Mouse (Mus musculus) midbrain, embryonic 13.5 days (tissue): ENCODE measurements around the gene Rhou. TPM values are rescaled to one million over a fixed set of nuclear protein-coding genes. Genes with fewer than 3 reads are reported as not detected.

Experiments
- ATAC-seq: fragments of 200-750 bp; cut with Nextera tagmentation; 2 replicates; pipeline ENCODE4 v1.8.0; 2017; ENCODE audit warnings: mild to moderate bottlenecking, moderate TSS enrichment, moderate library complexity
- H3K27ac ChIP-seq: fragments of 300-500 bp; sonication (generic); 2 replicates; pipeline ENCODE4 v1.5.1; 2015; ENCODE audit warnings: inconsistent platforms, mild to moderate bottlenecking, moderate library complexity
- H3K27me3 ChIP-seq: fragments of 300-500 bp; sonication (generic); 2 replicates; pipeline ENCODE4 v1.6.1; 2015; ENCODE audit warnings: mild to moderate bottlenecking, inconsistent platforms
- H3K36me3 ChIP-seq: fragments of 300-500 bp; sonication (generic); 2 replicates; pipeline ENCODE4 v1.6.1; 2015; ENCODE audit warnings: mild to moderate bottlenecking, inconsistent platforms
- H3K4me1 ChIP-seq: fragments of 300-500 bp; sonication (generic); replicated peaks from 2 replicates; pipeline ENCODE4 v1.6.1; 2015; ENCODE audit warnings: inconsistent platforms
- H3K4me2 ChIP-seq: fragments of 300-500 bp; sonication (generic); replicated peaks from 2 replicates; pipeline ENCODE4 v1.6.1; 2015; ENCODE audit warnings: moderate library complexity, mild to moderate bottlenecking, inconsistent platforms
- H3K4me3 ChIP-seq: fragments of 300-500 bp; sonication (generic); replicated peaks from 2 replicates; pipeline ENCODE4 v1.5.1; 2015; ENCODE audit warnings: mild to moderate bottlenecking, inconsistent platforms
- H3K9ac ChIP-seq: fragments of 300-500 bp; sonication (generic); replicated peaks from 2 replicates; pipeline ENCODE4 v1.6.1; 2015; ENCODE audit warnings: mild to moderate bottlenecking, inconsistent platforms
- H3K9me3 ChIP-seq: fragments of 300-500 bp; sonication (generic); 2 replicates; pipeline ENCODE4 v1.6.1; 2016; ENCODE audit warnings: mild to moderate bottlenecking, inconsistent platforms
- WGBS: fragments of 180-500 bp; shearing (Covaris S2); methylation state at CpG from one replicate; pipeline ENCODE4 v1.1.7; 2015; 5-methylcytosine and 5-hydroxymethylcytosine counted together
- polyA plus RNA-seq: library from polyadenylated mRNA; unstranded; fragments of >200 nt; fragmentation: Nextera tagmentation; extraction: Ambion mirVana; gene quantifications from 2 replicates; pipeline ENCODE4 v1.2.1, GENCODE M21; 2015

Gene Rhou
- polyA plus RNA-seq, 1 experiment from 2014 or later: 9.3 TPM

- no peaks in the 10 kb centered on the region for H3K36me3 ChIP-seq
- no peak overlapping the region for H3K4me2 ChIP-seq
- no peak overlapping the region for H3K9ac ChIP-seq
- no peaks in the 10 kb centered on the region for H3K9me3 ChIP-seq
- ATAC-seq: no peak
- WGBS: 88% methylated on average over 4 of the region's 4 CpGs
- H3K4me1 ChIP-seq: peaks cover 19% of the 10 kb centered on the region
- 0 out of 2 replicates have a peak, but pooled peaks cover 2% of the 10 kb centered on the region for H3K27me3 ChIP-seq
- no peak overlapping the region for H3K27ac ChIP-seq
- H3K4me3 ChIP-seq: no peak overlapping the region
These were observed 24.7 kb downstream of the Rhou start for GRCm38 (mm10) chr8:123678390-123678789.

GRCm38 (mm10) chr8:123682073-123682761, 28.5 kb downstream of the Rhou start:
- Histone ChIP-seq H3K9me3 (no peaks in the 10 kb centered on the region), H3K4me2 (no peak overlapping the region), H3K27me3 (0 out of 2 replicates have a peak, but pooled peaks cover 2% of the 10 kb centered on the region), H3K4me1 (peaks cover 13% of the 10 kb centered on the region; the same call in 1 of the 2 replicates), H3K27ac (no peak overlapping the region), H3K36me3 (no peaks in the 10 kb centered on the region), H3K9ac (no peak overlapping the region), H3K4me3 (no peak overlapping the region)
- 23% methylated on average over 18 of the region's 18 CpGs for WGBS
- no peak for ATAC-seq

- Histone ChIP-seq H3K27me3 (0 out of 2 replicates have a peak, but pooled peaks cover 2% of the 10 kb centered on the region), H3K9ac (no peak overlapping the region), H3K36me3 (no peaks in the 10 kb centered on the region), H3K27ac (no peak overlapping the region), H3K9me3 (no peaks in the 10 kb centered on the region), H3K4me2 (no peak overlapping the region), H3K4me1 (peaks cover 13% of the 10 kb centered on the region; the same call in 1 of the 2 replicates), H3K4me3 (no peak overlapping the region)
- ATAC-seq: no peak
- WGBS: 55% methylated on average over 7 of the region's 7 CpGs
These were observed 29.6 kb downstream of the Rhou start for GRCm38 (mm10) chr8:123683321-123683720.

- Histone ChIP-seq H3K27me3 (0 out of 2 replicates have a peak, but pooled peaks cover 2% of the 10 kb centered on the region), H3K27ac (no peak overlapping the region), H3K9me3 (no peaks in the 10 kb centered on the region), H3K9ac (no peak overlapping the region), H3K4me1 (peaks cover 13% of the 10 kb centered on the region; the same call in 1 of the 2 replicates), H3K4me2 (no peak overlapping the region), H3K4me3 (no peak overlapping the region), H3K36me3 (no peaks in the 10 kb centered on the region)
- WGBS: 90% methylated on average over 7 of the region's 7 CpGs
- ATAC-seq: no peak
These were observed 31.1 kb downstream of the Rhou start for GRCm38 (mm10) chr8:123684806-123685205.

GRCm38 (mm10) chr8:123685477-123685876, 31.7 kb downstream of the Rhou start:
- H3K27me3 ChIP-seq: 0 out of 2 replicates have a peak, but pooled peaks cover 2% of the 10 kb centered on the region
- no peak for ATAC-seq
- H3K36me3 ChIP-seq: no peaks in the 10 kb centered on the region
- H3K9ac ChIP-seq: no peak overlapping the region
- H3K9me3 ChIP-seq: no peaks in the 10 kb centered on the region
- WGBS: 66% methylated on average over 4 of the region's 4 CpGs
- H3K27ac ChIP-seq: peak overlapping the region; percentile 15; the same call in 1 of the 2 replicates
- no peak overlapping the region for H3K4me2 ChIP-seq
- no peak overlapping the region for H3K4me3 ChIP-seq
- H3K4me1 ChIP-seq: peaks cover 13% of the 10 kb centered on the region; the same call in 1 of the 2 replicates

- Histone ChIP-seq H3K4me1 (peaks cover 9% of the 10 kb centered on the region; the same call in 1 of the 2 replicates), H3K4me3 (no peak overlapping the region), H3K27me3 (0 out of 2 replicates have a peak, but pooled peaks cover 2% of the 10 kb centered on the region), H3K36me3 (no peaks in the 10 kb centered on the region), H3K27ac (no peak overlapping the region), H3K4me2 (no peak overlapping the region), H3K9ac (no peak overlapping the region), H3K9me3 (no peaks in the 10 kb centered on the region)
- WGBS: 55% methylated on average over 4 of the region's 4 CpGs
- no peak for ATAC-seq
These were observed 34.1 kb downstream of the Rhou start for GRCm38 (mm10) chr8:123687826-123688225.

- no peaks in the 10 kb centered on the region for H3K27me3 ChIP-seq
- no peak overlapping the region for H3K4me2 ChIP-seq
- H3K4me1 ChIP-seq: no peaks in the 10 kb centered on the region
- H3K36me3 ChIP-seq: no peaks in the 10 kb centered on the region
- 89% methylated on average over 10 of the region's 10 CpGs for WGBS
- H3K9ac ChIP-seq: no peak overlapping the region
- no peaks in the 10 kb centered on the region for H3K9me3 ChIP-seq
- H3K4me3 ChIP-seq: no peak overlapping the region
- no peak for ATAC-seq
- no peak overlapping the region for H3K27ac ChIP-seq
These were observed 38.6 kb downstream of the Rhou start for GRCm38 (mm10) chr8:123692165-123692962.

- Histone ChIP-seq H3K27me3 (no peaks in the 10 kb centered on the region), H3K4me1 (peaks cover 7% of the 10 kb centered on the region; the same call in 1 of the 2 replicates), H3K4me3 (no peak overlapping the region), H3K9me3 (no peaks in the 10 kb centered on the region), H3K9ac (no peak overlapping the region), H3K36me3 (no peaks in the 10 kb centered on the region), H3K4me2 (no peak overlapping the region), H3K27ac (no peak overlapping the region)
- WGBS: 73% methylated on average over 9 of the region's 9 CpGs
- no peak for ATAC-seq
These were observed 42.4 kb downstream of the Rhou start for GRCm38 (mm10) chr8:123696167-123696566.

GRCm38 (mm10) chr8:123697329-123697728, 43.6 kb downstream of the Rhou start:
- no peak overlapping the region for H3K9ac ChIP-seq
- no peaks in the 10 kb centered on the region for H3K27me3 ChIP-seq
- ATAC-seq: no peak
- no peaks in the 10 kb centered on the region for H3K36me3 ChIP-seq
- WGBS: 63% methylated on average over 5 of the region's 5 CpGs
- H3K27ac ChIP-seq: no peak overlapping the region
- no peak overlapping the region for H3K4me3 ChIP-seq
- no peaks in the 10 kb centered on the region for H3K9me3 ChIP-seq
- no peak overlapping the region for H3K4me2 ChIP-seq
- H3K4me1 ChIP-seq: peaks cover 7% of the 10 kb centered on the region; the same call in 1 of the 2 replicates

- Histone ChIP-seq H3K27me3 (no peaks in the 10 kb centered on the region), H3K4me2 (no peak overlapping the region), H3K27ac (no peak overlapping the region), H3K4me3 (no peak overlapping the region), H3K4me1 (peaks cover 7% of the 10 kb centered on the region; the same call in 1 of the 2 replicates), H3K9me3 (no peaks in the 10 kb centered on the region), H3K9ac (no peak overlapping the region), H3K36me3 (no peaks in the 10 kb centered on the region)
- 75% methylated on average over 12 of the region's 12 CpGs for WGBS
- ATAC-seq: no peak
These were observed 46.8 kb downstream of the Rhou start for GRCm38 (mm10) chr8:123700399-123701070.

GRCm38 (mm10) chr8:123701952-123702587, 48.3 kb downstream of the Rhou start:
- Histone ChIP-seq H3K27me3 (no peaks in the 10 kb centered on the region; the same call in 1 of the 2 replicates), H3K4me3 (no peak overlapping the region), H3K4me1 (peaks cover 7% of the 10 kb centered on the region; the same call in 1 of the 2 replicates), H3K9ac (no peak overlapping the region), H3K36me3 (no peaks in the 10 kb centered on the region), H3K4me2 (no peak overlapping the region), H3K27ac (no peak overlapping the region), H3K9me3 (no peaks in the 10 kb centered on the region)
- no peak for ATAC-seq
- WGBS: 81% methylated on average over 15 of the region's 15 CpGs
